Comparison of ENCODE assay signal across 10 mouse cellular contexts in the genomic region with DNA sequence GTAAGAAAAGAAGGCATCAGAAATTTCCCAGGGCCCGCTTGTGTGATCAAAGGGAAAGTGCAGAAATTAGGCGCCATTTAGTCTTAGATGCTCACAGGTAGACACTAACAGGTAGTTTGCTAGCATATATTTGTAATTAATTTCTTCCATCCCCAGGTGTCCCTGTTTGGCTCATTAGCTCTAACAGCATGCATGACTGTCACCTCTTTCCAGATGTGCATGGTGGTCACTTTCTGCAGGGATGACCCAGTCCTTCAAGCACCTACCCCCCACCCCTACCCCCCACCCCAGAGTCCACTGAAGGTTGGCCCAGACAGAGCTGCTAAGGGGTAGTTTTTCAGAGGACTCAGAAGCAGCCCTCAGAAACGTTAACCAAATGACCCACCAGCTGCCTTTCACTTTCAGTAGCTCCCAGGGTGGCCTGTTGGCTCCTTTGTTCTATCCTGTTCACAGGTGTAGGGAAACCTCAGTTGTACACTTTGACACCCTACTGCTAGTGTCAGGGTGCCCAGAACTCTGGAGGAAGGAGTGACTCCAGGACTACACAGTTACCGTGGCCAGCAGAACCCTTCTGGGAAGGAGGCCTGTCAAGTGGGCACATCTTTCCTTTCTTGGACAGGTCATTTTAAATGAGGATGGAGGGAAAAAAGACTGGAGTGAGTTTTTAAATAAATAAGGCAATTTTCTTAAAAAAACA. TPM values are rescaled to one million over a fixed set of nuclear protein-coding genes. Genes with fewer than 3 reads are reported as not detected.
A peak's percentile ranks its signal among the peaks of the same experiment; 100 is the strongest.
DNase-seq lines count a peak whose midpoint lies in the region; ATAC-seq lines count a peak whose summit lies in the region.
"Had no signal": no experiment of that assay in that cellular context is flagged by ENCODE, and none has a peak within 500 bp of the region (broad histone marks: within the 10 kb centered on the region; RNA-seq: fewer than 3 reads in every experiment).

No protein-coding gene starts in this region.

- no peak overlapping the region for H3K27ac ChIP-seq in kidney, embryonic 15.5 days
- H3K27ac ChIP-seq in embryonic facial prominence, embryonic 15.5 days (replicated peaks): no peak overlapping the region
- no peak overlapping the region for H3K27ac ChIP-seq in intestine, embryonic 16.5 days (ENCODE audit: low read length)
- no peak overlapping the region for H3K27ac ChIP-seq in midbrain, embryonic 16.5 days (ENCODE audit: low read length)

- DNase-seq in kidney, adult 18-20 months: no peak
- no peak for DNase-seq in left cerebral cortex, postnatal 10 days (ENCODE audit: extremely low spot score in 1 of 2, low spot score in 2 of 2)
- no peak for DNase-seq in spleen, postnatal 10 days (ENCODE audit: low spot score in 2 of 2)
- no peak for DNase-seq in adrenal gland, postnatal 14 days
- DNase-seq: heart, postnatal 14 days; right cerebral cortex, postnatal 14 days had no signal

- peak overlapping the region; percentile 42 for H3K4me3 ChIP-seq in kidney, embryonic 15.5 days (replicated peaks)
- peak overlapping the region; percentile 37 for H3K4me3 ChIP-seq in embryonic facial prominence, embryonic 15.5 days (replicated peaks)
- H3K4me3 ChIP-seq in intestine, embryonic 16.5 days (ENCODE audit: low read length): peak overlapping the region; percentile 44
- peak overlapping the region; percentile 37 for H3K4me3 ChIP-seq in midbrain, embryonic 16.5 days (ENCODE audit: low read depth, low read length)

- no peaks in the 10 kb centered on the region for H3K36me3 ChIP-seq in kidney, embryonic 15.5 days
- H3K36me3 ChIP-seq in embryonic facial prominence, embryonic 15.5 days: no peaks in the 10 kb centered on the region
- H3K36me3 ChIP-seq in intestine, embryonic 16.5 days (ENCODE audit: control insufficient read depth, insufficient read depth, low read length): no peaks in the 10 kb centered on the region
- no peaks in the 10 kb centered on the region for H3K36me3 ChIP-seq in midbrain, embryonic 16.5 days (ENCODE audit: control insufficient read depth, insufficient read depth, low read length)

- intact Hi-C loops in left cerebral cortex, postnatal 10 days (cut with DNase I): no loop called here

- H3K4me2 ChIP-seq in kidney, embryonic 15.5 days: peak overlapping the region; percentile 76
- peak overlapping the region; percentile 64 for H3K4me2 ChIP-seq in embryonic facial prominence, embryonic 15.5 days (replicated peaks)
- peak overlapping the region; percentile 85 for H3K4me2 ChIP-seq in intestine, embryonic 16.5 days (ENCODE audit: low read depth, low read length)
- peak overlapping the region; percentile 74 for H3K4me2 ChIP-seq in midbrain, embryonic 16.5 days (ENCODE audit: low read length)

- ATAC-seq in kidney, embryonic 15.5 days (replicated peaks; ENCODE audit: low FRiP score): peak; percentile 44
- ATAC-seq in embryonic facial prominence, embryonic 15.5 days (ENCODE audit: insufficient number of reproducible peaks, low FRiP score, low TSS enrichment, low read depth): no peak
- ATAC-seq in intestine, embryonic 16.5 days: no peak
- peak; percentile 52; the same call in 1 of the 2 replicates for ATAC-seq in midbrain, embryonic 16.5 days

- H3K4me1 ChIP-seq in kidney, embryonic 15.5 days: peaks cover 15% of the 10 kb centered on the region
- 0 out of 2 replicates have a peak, but pooled peaks cover 6% of the 10 kb centered on the region for H3K4me1 ChIP-seq in embryonic facial prominence, embryonic 15.5 days
- peaks cover 7% of the 10 kb centered on the region for H3K4me1 ChIP-seq in intestine, embryonic 16.5 days (ENCODE audit: control insufficient read depth, insufficient read depth, low read length)
- peaks cover 9% of the 10 kb centered on the region for H3K4me1 ChIP-seq in midbrain, embryonic 16.5 days (ENCODE audit: control insufficient read depth, insufficient read depth, low read length)

- H3K9ac ChIP-seq in kidney, embryonic 15.5 days: 0 out of 2 replicates have a peak overlapping the region, but pooled peaks have one; percentile 35
- H3K9ac ChIP-seq in embryonic facial prominence, embryonic 15.5 days: no peak overlapping the region
- peak overlapping the region; percentile 62; the same call in 1 of the 2 replicates for H3K9ac ChIP-seq in intestine, embryonic 16.5 days (ENCODE audit: low read depth, low read length)
- H3K9ac ChIP-seq in midbrain, embryonic 16.5 days (ENCODE audit: low read depth, low read length): peak overlapping the region; percentile 60; the same call in 1 of the 2 replicates

- H3K27me3 ChIP-seq in kidney, embryonic 15.5 days: 0 out of 2 replicates have a peak, but pooled peaks cover 4% of the 10 kb centered on the region
- H3K27me3 ChIP-seq in embryonic facial prominence, embryonic 15.5 days: no peaks in the 10 kb centered on the region
- H3K27me3 ChIP-seq in intestine, embryonic 16.5 days (replicated peaks; ENCODE audit: control insufficient read depth, insufficient read depth, low read length): no peaks in the 10 kb centered on the region
- no peaks in the 10 kb centered on the region for H3K27me3 ChIP-seq in midbrain, embryonic 16.5 days (ENCODE audit: control insufficient read depth, insufficient read depth, low read depth, low read length)

- H3K9me3 ChIP-seq in kidney, embryonic 15.5 days (replicated peaks): no peaks in the 10 kb centered on the region
- no peaks in the 10 kb centered on the region for H3K9me3 ChIP-seq in embryonic facial prominence, embryonic 15.5 days (replicated peaks)
- H3K9me3 ChIP-seq in intestine, embryonic 16.5 days (ENCODE audit: control insufficient read depth, low read length): no peaks in the 10 kb centered on the region
- no peaks in the 10 kb centered on the region for H3K9me3 ChIP-seq in midbrain, embryonic 16.5 days (replicated peaks; ENCODE audit: control insufficient read depth, low read length, poor library complexity, severe bottlenecking)

- 19% methylated on average over 4 of the region's 4 CpGs for WGBS in kidney, embryonic 15.5 days
- WGBS in embryonic facial prominence, embryonic 15.5 days: 38% methylated on average over 4 of the region's 4 CpGs
- 40% methylated on average over 4 of the region's 4 CpGs for WGBS in intestine, embryonic 16.5 days
- 28% methylated on average over 4 of the region's 4 CpGs for WGBS in midbrain, embryonic 16.5 days

RNA-seq across cellular contexts. Expression of a gene that starts 43.2 kb away (rescaled TPM):
- polyA plus RNA-seq in kidney, embryonic 15.5 days (2015; fragmentation: Nextera tagmentation; extraction: Ambion mirVana): 35.2 and 38.1 TPM in 2 replicates
- 35.5 and 37.7 TPM in 2 replicates for polyA plus RNA-seq in embryonic facial prominence, embryonic 15.5 days (2015; fragmentation: Nextera tagmentation; extraction: Ambion mirVana)
- 21.3 and 24.4 TPM in 2 replicates for polyA plus RNA-seq in intestine, embryonic 16.5 days (2015; fragmentation: Nextera tagmentation; extraction: Ambion mirVana)
- polyA plus RNA-seq in midbrain, embryonic 16.5 days (2015; fragmentation: Nextera tagmentation; extraction: Ambion mirVana): 42.6 and 49.1 TPM in 2 replicates
- 10 to 100 TPM; 16.7 to 19.4 TPM for total RNA-seq in left cerebral cortex, postnatal 10 days (2021)
- 12.5 and 16.2 TPM in 2 replicates for total RNA-seq in adrenal gland, postnatal 14 days (2021)

Comparison
In these comparisons a context has a peak if more than half of its experiments do, and no peak if none do; other contexts are left out.
1. ATAC-seq: peak in kidney, embryonic 15.5 days (single experiment) and midbrain, embryonic 16.5 days (single experiment); none in embryonic facial prominence, embryonic 15.5 days (single experiment) and intestine, embryonic 16.5 days (single experiment).
2. Peak in every context shown above with its lines, with median percentiles within 50 percentile points of each other: H3K4me2 ChIP-seq and H3K4me3 ChIP-seq.